Mouse (Mus musculus) left cerebral cortex, adult 2 months (tissue): Measurements from ENCODE around the gene Ppp1r9a. TPM values are rescaled to one million over a fixed set of nuclear protein-coding genes. Genes with fewer than 3 reads are reported as not detected.

Experiments used
- DNase-seq, 2 experiments: peaks; one replicate each; pipeline ENCODE4 v3.0.0; 2021 to 2022; ENCODE audit warnings: low spot score in 2 of 2, mixed read lengths in 1 of 2; ENCODE audit errors: extremely low spot score in 1 of 2
- H3K27ac ChIP-seq: fragments of 200-600 bp; 2 replicates; pipeline ENCODE4 v1.8.1; 2022
- H3K4me3 ChIP-seq: fragments of 200-600 bp; 2 replicates; pipeline ENCODE4 v1.8.1; 2022
- CTCF ChIP-seq: fragments of 200-600 bp; IDR thresholded peaks from 2 replicates; pipeline ENCODE4 v1.8.1; 2022; ENCODE audit warnings: antibody characterized with exemption, mild to moderate bottlenecking, moderate library complexity
- intact Hi-C: fragments of 180-260 bp; cut with DNase I; formaldehyde crosslinking; loops from one replicate; pipeline ENCODE4 v1.15.1; 2025
- total RNA-seq, 2 experiments: library from RNA; stranded (reverse); gene quantifications; 2 replicates each; pipeline ENCODE4 v1.2.3; 2021

Gene Ppp1r9a
- total RNA-seq, 2 experiments from 2014 or later = 194 TPM

DNA sequence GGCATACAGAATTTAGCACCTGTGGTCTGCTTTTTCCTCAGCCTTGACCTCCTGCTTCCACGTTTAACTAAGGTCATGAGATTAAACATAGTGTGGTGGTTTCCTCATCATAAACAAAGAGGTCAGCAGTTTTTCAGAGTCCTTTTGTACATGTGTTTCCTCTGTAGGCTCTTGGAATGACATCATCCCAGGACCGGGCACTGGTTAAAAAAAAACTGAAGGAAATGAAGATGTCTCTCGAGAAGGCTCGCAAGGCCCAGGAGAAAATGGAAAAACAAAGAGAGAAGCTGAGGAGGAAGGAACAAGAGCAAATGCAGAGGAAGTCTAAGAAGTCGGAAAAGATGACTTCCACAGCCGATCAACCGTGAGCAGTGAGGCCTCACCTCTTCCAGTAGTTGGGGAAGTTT is 256.7 kb downstream of the Ppp1r9a start:
- TF ChIP-seq CTCF = no peak
- no peak overlapping the region for H3K4me3 ChIP-seq
- intact Hi-C loops = loop anchor here (5.0 kb wide), 1 partner anchor 223 kb away; the partner anchor contains the start of gene Asb4
- no peak overlapping the region for H3K27ac ChIP-seq
- DNase-seq = no peak

DNA sequence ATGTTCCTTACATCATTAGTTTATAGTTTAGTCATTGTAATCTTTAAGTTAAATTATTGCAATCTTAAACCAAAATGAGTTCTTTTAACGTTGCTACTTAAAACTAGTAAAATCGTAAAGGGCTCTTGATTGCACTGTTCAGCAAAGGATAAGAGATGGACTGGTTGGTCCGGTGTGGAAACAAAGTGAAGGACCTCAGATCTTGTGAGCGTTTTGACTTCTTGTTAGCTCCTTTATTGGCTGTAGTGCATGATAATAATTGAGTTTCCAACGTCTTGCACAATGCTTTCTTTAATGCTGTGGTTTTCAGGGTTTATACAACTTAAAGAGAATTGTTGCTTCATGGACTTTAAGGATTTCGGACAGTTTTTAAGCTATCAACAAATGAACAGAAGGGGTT is 259.3 kb downstream of the Ppp1r9a start:
- TF ChIP-seq CTCF = no peak
- intact Hi-C loops = no loop called here
- DNase-seq = no peak
- H3K4me3 ChIP-seq = no peak overlapping the region
- no peak overlapping the region for H3K27ac ChIP-seq

DNA sequence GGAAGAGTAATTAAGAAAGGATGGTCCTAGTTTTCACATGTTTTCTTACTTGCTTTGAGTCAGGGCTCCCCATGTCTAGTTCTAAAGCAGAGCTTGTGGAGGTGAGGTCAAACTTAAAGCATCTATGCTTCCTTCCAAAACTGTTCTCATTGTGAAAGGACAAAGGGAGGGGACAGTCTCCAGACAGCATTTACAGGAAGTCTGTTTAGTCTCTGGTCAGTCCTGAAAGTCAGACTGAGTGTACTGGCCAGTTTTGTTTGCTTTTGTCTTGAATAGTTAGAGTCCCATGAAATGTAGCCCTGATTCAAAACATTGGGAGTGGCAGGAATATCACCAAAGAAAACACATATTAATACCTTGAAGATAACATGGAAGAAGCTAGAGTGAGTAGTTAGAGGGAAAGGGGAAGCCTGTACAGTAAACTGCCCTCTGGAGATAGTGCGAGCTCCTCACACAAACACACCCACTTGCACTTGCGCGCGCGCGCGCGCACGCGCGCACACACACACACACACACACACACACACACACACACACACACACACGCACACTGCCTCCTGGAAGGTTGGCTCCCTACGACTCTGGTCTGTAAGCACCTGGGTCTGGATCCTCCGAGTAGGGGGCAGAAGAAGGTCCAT is 260.9 kb downstream of the Ppp1r9a start:
- TF ChIP-seq CTCF = no peak
- intact Hi-C loops = no loop called here
- DNase-seq = no peak
- no peak overlapping the region for H3K4me3 ChIP-seq
- H3K27ac ChIP-seq = no peak overlapping the region

DNA sequence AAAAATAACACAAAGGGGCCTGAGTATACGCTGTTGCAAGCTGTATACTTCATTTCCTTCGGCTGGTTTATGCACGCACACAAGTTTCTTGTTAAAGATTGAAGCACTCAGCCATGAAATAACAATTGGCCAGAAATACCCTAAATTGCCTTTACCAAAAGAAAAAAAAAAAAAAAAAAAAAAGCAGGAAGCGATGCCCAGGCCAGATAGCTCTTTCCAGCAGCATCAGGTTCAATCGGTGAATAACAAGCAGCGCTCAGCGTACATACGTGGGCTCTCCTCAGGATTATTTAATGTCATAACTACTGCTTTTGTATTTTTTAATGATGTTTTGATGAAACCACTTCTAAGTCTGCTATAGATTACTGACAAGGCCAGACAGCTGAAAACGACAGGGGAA is 262.1 kb downstream of the Ppp1r9a start:
- intact Hi-C loops = no loop called here
- no peak overlapping the region for H3K4me3 ChIP-seq
- H3K27ac ChIP-seq = no peak overlapping the region
- no peak for DNase-seq
- TF ChIP-seq CTCF = no peak

DNA sequence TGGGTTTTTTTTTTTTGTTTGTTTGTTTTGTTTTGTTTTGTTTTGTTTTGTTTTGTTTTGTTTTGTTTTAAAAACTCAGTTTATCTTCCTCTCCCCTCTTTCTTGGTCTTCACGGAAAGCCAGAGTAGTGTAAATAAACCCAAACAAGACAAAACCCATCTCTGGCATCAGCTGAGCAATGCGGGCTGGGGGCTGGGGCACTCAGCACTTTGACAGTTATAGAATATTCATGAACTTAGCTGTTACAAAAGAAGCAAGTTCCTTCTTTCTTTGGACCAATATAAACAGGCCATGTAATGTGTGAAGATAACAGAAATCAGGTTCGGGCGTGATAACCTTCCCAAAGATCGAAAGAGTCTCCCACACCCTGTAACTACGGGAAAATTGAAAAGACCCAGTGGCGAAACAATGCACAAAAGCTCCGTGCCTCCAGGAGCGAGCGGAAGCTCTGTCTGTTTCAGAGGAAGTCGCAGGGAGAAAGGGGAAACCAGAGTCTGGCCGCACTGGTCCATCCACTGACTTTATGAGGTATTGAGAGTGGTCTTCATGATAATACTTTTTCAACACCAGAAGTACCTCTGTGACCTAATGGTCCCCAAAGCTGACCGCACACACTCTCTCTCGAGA is 264.4 kb downstream of the Ppp1r9a start:
- H3K27ac ChIP-seq = no peak overlapping the region
- no peak for TF ChIP-seq CTCF
- no peak overlapping the region; the same call in 1 of the 2 replicates for H3K4me3 ChIP-seq
- DNase-seq = no peak
- intact Hi-C loops = no loop called here

DNA sequence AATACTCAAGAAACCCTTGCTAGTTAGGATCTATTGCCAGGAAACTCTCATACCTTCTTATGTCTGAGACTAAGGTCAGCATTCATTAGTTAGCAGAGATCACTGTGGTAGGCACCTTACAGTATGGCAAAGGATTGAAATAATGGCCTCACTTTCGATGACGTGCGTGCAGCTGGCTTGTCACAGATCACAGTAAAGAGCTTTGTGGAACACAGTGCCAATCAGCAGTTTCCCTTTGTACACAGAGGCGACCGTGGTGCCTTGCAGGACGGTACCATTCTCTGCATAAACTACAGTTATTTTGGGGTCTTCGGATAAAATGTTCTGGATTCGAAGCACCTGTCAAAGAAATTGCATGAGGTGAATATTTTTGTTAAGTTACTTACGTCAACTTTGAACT is 265.4 kb downstream of the Ppp1r9a start:
- intact Hi-C loops = no loop called here
- no peak overlapping the region for H3K4me3 ChIP-seq
- no peak for DNase-seq
- H3K27ac ChIP-seq = no peak overlapping the region
- no peak for TF ChIP-seq CTCF

DNA sequence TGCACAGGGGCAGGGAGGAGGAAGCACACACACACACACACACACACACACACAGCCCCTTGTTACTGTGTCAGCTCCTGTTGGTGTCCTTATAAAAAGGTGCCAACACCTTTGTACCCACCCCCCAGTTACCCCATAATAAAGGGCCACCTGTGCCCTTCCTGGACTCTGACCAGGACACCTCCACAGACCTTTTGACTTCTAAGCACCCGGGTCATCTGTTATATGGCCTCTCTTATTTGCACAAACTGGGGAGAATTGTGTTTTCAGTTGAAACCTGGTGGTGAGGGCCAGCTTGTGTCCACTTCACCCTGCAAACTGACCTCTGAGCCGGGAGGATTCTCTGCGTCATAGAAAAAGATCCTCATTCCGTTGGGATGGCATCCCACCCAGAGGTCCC is 268.7 kb downstream of the Ppp1r9a start:
- Histone ChIP-seq H3K27ac (no peak overlapping the region), H3K4me3 (no peak overlapping the region)
- intact Hi-C loops = no loop called here
- no peak for TF ChIP-seq CTCF
- DNase-seq = no peak

DNA sequence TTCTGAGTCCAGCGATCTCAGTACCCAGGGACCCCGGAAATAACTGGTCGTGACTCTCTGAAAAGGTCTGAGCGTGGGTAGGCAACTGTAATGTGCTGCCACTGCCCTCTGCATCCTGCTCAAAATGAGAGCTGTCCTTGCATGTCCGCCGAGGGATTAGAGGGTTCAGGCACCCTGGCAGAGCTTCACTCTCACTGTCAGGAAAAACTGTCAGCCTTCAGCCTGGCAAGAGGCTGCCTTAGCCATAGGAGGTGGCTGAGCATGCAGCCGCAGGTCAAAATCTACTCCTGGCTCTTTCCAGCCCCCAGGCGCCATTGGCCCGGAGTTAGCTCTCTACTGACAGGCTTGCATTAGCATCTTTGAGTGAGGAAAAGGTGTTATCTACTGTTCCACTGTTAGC is 269.9 kb downstream of the Ppp1r9a start:
- H3K27ac ChIP-seq = no peak overlapping the region
- TF ChIP-seq CTCF = no peak

DNA sequence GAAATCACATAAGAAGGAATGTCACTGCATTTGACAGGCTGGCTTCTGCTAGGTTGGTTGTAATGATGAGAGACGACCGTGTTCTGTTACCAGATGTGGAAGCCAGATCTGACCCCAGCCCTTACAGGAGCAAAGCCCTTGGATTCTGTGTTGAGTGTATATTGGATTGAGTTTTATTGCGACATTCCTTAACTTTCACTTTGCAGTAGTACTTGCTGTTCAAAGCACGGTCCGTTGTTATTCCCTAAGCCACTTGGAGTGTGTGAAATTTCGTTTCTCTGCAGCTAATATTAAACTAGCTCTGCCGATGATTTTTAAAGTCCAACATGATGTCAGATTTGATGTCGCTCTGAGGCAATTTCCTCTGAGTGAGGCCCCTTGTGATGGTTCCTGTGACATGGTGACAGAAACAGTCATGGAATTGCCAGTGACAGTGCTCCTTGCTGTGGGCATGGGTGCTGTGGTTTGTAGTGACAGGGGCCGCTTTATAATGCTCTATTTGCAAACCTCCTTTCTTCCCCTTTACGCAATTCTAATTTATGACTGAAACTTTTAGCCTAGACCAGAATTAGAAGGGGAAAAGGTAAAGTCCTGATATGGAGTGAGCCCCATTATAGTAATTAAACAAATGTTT is 271.6 kb downstream of the Ppp1r9a start:
- intact Hi-C loops = no loop called here
- no peak for DNase-seq
- TF ChIP-seq CTCF = no peak
- H3K27ac ChIP-seq = no peak overlapping the region
- H3K4me3 ChIP-seq = no peak overlapping the region

More for the DNA sequence above, 269.9 kb downstream of the Ppp1r9a start:
- intact Hi-C loops = no loop called here
- DNase-seq = no peak
- no peak overlapping the region for H3K4me3 ChIP-seq

DNA sequence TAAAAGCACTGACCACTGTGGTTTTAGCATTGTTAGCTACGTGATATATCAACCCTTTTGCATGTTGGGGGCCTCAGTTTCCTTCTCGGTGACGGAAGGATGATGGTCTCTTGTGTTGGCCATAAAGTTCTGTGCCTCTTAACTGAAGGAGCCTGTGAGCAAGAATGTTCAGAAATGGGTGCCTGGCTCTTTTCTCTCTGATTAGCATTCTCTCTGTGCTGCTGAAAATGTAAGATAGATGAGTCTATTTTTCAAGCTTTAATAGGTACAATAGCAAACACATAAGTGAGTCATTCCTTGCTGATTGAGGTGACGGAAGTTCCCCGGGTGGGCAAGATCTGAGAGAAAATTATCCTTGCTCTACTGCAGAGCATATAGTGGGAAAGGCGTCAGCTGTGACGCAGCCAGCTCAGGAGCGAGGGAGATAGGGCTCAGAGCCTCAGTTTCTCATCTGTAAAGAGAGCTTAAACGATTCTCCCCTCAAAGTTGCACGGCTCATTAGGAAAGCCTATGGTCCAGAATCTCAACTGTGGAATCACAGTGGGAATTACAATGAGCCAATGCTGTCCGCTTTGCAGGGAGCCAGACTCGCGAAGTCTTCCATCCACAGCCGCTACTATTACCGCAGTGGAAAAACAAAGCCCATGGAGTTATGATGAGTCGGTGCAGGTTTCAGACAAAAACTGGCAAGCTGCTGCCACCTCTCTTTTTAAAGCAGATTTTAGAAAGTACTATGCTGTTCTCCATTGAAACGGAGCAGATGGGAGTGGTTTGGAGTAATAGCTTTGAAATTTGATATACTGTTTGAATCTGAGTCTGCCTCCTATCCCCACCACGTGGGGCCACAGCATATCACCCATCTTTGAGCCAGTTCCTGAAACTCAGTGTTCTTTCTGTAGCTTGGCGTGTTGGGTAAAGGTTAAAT is 275.5 kb downstream of the Ppp1r9a start:
- Histone ChIP-seq H3K4me3 (peak overlapping the region; percentile 34), H3K27ac (no peak overlapping the region)
- no peak for DNase-seq
- no peak for TF ChIP-seq CTCF
- intact Hi-C loops = no loop called here

DNA sequence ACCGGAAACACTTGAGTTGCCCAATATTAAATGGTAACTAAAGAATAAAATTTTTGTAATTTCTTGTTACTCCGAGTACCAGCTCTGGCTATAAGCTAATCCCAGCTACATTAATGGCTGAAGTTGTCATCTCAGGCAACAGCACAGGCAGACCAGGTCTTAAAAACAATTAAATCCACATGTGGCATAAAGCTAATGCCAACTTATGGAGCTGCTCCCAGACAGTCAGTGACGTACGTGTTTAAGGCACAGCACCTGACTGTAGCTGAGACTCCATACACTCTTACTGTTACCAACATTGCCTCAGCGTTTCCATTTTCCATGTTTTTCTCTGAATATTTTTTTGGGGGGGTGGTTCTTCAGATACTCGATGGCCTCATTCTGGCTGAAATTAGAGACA is 276.5 kb downstream of the Ppp1r9a start:
- Histone ChIP-seq H3K4me3 (no peak overlapping the region), H3K27ac (no peak overlapping the region)
- intact Hi-C loops = no loop called here
- no peak for TF ChIP-seq CTCF
- DNase-seq = no peak

DNA sequence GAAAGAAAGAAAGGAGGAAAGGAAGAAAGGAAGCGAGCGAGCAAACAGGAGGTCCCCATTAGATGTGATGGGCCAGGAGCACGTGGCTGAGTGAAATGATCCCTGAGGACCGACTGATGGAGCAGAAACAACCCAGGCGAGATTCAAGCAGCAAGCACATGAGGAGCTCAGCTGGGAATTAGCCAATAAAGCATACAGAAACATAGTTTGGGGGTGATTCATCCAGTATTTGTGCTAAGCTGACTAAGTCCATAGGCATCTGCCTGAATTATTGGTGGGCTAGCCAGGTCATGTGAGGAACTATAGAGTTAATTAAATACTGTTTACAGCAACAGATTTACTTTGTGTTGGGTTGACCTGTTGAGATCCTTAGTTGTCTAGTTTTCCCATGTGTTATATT is 277.9 kb downstream of the Ppp1r9a start:
- Histone ChIP-seq H3K27ac (no peak overlapping the region), H3K4me3 (no peak overlapping the region)
- TF ChIP-seq CTCF = no peak
- intact Hi-C loops = no loop called here
- no peak for DNase-seq
